Mouse (Mus musculus) stomach, embryonic 15.5 days (tissue): Measurements from ENCODE around the gene Alox5ap. TPM values are rescaled to one million over a fixed set of nuclear protein-coding genes. Genes with fewer than 3 reads are reported as not detected.

Experiments
- ATAC-seq: fragments of 200-750 bp; cut with Nextera tagmentation; 2 replicates; pipeline ENCODE4 v1.8.0; 2017; ENCODE audit warnings: low read depth, moderate number of reproducible peaks, moderate TSS enrichment; ENCODE audit not compliant: insufficient read depth, low FRiP score
- H3K27ac ChIP-seq: fragments of 300-500 bp; sonication (generic); 2 replicates; pipeline ENCODE4 v1.5.1; 2015; ENCODE audit warnings: mild to moderate bottlenecking, inconsistent platforms
- H3K27me3 ChIP-seq: fragments of 300-500 bp; sonication (generic); replicated peaks from 2 replicates; pipeline ENCODE4 v1.6.1; 2015; ENCODE audit warnings: inconsistent platforms
- H3K36me3 ChIP-seq: fragments of 300-500 bp; sonication (generic); 2 replicates; pipeline ENCODE4 v1.6.1; 2015; ENCODE audit warnings: inconsistent platforms
- H3K4me1 ChIP-seq: fragments of 300-500 bp; sonication (generic); 2 replicates; pipeline ENCODE4 v1.6.1; 2015; ENCODE audit warnings: inconsistent platforms
- H3K4me2 ChIP-seq: fragments of 300-500 bp; sonication (generic); 2 replicates; pipeline ENCODE4 v1.6.1; 2015; ENCODE audit warnings: mild to moderate bottlenecking, inconsistent platforms
- H3K4me3 ChIP-seq: fragments of 300-500 bp; sonication (generic); replicated peaks from 2 replicates; pipeline ENCODE4 v1.5.1; 2015; ENCODE audit warnings: inconsistent platforms
- H3K9ac ChIP-seq: fragments of 300-500 bp; sonication (generic); 2 replicates; pipeline ENCODE4 v1.6.1; 2015; ENCODE audit warnings: inconsistent platforms
- H3K9me3 ChIP-seq: fragments of 300-500 bp; sonication (generic); 2 replicates; pipeline ENCODE4 v1.6.1; 2016; ENCODE audit warnings: inconsistent platforms
- WGBS: fragments of 180-500 bp; shearing (Covaris S2); methylation state at CpG from one replicate; pipeline ENCODE4 v1.1.7; 2015; 5-methylcytosine and 5-hydroxymethylcytosine counted together
- microRNA-seq: library from miRNA; unstranded; fragments of <30 nt; microRNA quantifications from one replicate; pipeline ENCODE4, GENCODE M21; 2016
- polyA plus RNA-seq: library from polyadenylated mRNA; unstranded; fragments of >200 nt; fragmentation: Nextera tagmentation; extraction: Ambion mirVana; gene quantifications from 2 replicates; pipeline ENCODE4 v1.2.1, GENCODE M21; 2015

Gene Alox5ap
- polyA plus RNA-seq, 1 experiment from 2014 or later: 32.2 TPM

- no peak for ATAC-seq
- Histone ChIP-seq H3K4me2 (no peak overlapping the region), H3K4me1 (no peaks in the 10 kb centered on the region), H3K27ac (no peak overlapping the region), H3K9me3 (no peaks in the 10 kb centered on the region), H3K9ac (no peak overlapping the region), H3K36me3 (no peaks in the 10 kb centered on the region), H3K4me3 (no peak overlapping the region), H3K27me3 (no peaks in the 10 kb centered on the region)
- 86% methylated on average over 10 of the region's 10 CpGs for WGBS
These were observed 72.6 kb downstream of the Alox5ap start for GRCm38 (mm10) chr5:149337148-149337547.

Small RNA genes within 50 kb of the gene (microRNA-seq; reads per million reads assigned to microRNA genes)
- gene Gm24105: not detected

Other genes starting within 250 kb of the Alox5ap start
- gene Uspl1, start 80.4 kb upstream of the Alox5ap start, polyA plus RNA-seq: 32.0 and 37.0 TPM in 2 replicates
- 1,196 and 1,237 TPM in 2 replicates for gene Hmgb1, start 80.3 kb upstream of the Alox5ap start, polyA plus RNA-seq
- 2.8 TPM in 2 replicates for gene Medag, start 147.0 kb downstream of the Alox5ap start, polyA plus RNA-seq
- 0.27 and 0.41 TPM in 2 replicates for gene Tex26, start 174.9 kb downstream of the Alox5ap start, polyA plus RNA-seq